Mouse (Mus musculus) fibroblast of lung, adult 2 months (primary cell): ENCODE data around the gene Synpo2l.
"Not testable (repeated sequence)": the region's sequence is repeated elsewhere in the genome, so short reads cannot be mapped to it uniquely, and the experiment has no call there.

Source experiments
- DNase-seq: peaks from one replicate; pipeline ENCODE4 v3.0.0-alpha.2; 2011; ENCODE audit warnings: low read depth

Synpo2l gene

GRCm38 (mm10) chr14:20668154-20668810 lies at the start of gene Synpo2l:
Gene Synpo2l (minus strand): TSS chr14:20668354.
- no peak for DNase-seq

DNA sequence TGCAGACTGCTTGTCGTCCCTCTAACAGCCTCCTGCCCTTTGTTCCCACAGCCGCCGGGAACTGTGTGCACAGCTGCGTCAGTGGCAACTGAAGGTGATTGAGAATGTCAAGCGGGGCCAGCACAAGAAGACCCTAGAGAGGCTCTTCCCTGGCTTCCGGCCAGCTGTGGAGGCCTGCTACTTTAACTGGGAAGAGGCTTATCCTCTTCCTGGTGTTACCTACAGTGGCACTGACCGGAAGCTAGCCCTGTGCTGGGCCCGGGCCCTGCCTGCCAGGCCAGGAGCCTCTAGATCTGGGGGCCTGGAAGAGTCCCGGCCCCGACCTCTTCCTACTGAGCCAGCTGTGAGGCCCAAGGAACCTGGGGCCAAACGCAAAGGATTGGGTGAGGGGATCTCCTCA lies 45.7 kb upstream of the Synpo2l start:
- no peak for DNase-seq

DNA sequence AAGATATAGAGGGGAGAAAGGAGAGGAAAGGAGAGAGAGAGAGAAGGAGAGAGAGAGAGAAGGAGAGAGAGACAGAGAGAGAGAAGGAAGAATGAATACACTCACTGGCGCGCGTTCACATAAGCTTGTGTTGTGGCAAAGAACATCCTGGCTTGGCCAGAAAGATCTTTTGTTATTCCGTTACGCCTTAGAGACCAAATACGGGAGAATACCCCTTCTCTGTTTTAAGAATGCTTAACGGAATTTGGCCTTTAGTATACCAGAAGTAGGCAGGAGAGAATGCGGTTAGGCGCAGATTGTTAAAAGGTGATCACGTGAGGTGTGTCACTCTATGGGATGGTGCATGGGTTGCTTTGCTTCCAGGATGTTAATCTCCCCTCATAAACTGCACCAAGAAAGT lies 40.1 kb upstream of the Synpo2l start:
- no peak for DNase-seq

- DNase-seq: peak; percentile 87
Measured at GRCm38 (mm10) chr14:20707201-20708190, 39.3 kb upstream of the Synpo2l start, which contains the start of gene Zswim8. Gene Zswim8 (plus strand): TSS chr14:20707552.

GRCm38 (mm10) chr14:20703461-20703860 lies 35.3 kb upstream of the Synpo2l start:
- not testable (repeated sequence) for DNase-seq

DNA sequence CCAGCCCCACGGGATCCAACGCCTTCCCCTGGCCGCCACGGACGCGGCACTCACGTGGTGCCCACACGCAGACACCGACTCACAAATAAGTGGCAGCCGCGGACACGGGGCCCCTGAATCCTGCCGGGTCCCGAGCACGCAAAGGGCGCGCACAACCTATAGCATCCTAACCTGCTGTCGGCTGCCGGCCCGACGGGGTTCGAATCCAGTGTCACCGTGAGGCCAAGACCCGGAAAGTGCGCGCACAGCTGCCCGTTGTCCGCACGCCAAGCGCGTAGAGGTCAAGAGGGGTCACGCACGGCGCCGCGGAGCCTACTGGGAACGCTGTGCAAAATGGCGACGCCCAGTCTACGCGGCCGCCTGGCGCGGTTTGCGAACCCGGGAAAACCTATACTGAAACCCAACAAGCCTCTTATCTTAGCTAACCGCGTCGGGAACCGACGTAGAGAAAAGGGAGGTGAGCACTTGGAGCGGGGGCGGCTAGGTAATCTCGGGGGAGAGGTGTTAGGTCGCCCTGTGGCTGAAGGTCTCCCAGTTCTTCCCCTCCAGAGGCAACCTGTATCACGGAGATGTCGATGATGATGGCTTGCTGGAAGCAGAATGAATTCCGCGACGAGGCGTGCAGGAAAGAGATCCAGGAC lies 34.7 kb upstream of the Synpo2l start, which contains the start of gene Chchd1:
Chchd1 (plus strand) TSS at position 266 of the 641 bp plus-strand sequence.
- DNase-seq: peak; percentile 56

DNA sequence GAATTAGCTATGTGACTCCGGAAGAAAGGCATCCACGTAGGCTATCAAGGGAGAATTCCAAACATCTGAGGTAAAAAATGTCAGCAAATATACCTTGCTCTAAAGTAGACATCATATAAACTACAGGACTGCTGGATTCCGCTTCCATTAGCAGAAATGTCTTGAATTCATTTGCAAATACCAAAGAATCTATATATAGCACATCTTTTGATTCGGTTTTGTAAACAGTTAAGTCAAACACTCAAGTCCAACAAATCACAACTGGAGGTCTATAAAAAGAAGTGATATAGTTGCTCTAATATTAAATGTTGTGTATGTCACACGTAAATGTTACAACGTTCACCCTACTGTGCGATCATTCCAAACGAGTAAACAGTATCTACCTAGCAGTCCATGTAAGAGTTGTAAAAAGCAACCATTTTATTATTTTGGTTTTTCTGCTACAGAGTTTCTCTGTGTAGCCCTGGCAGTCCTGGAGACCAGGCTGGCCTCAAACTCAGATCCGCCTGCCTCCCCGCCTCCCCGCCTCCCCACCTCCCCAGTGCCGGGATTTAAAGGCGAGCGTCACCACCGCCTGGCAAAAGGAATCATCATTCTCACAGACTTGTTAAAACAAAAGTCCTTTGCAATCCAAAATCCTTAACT lies 34.1 kb upstream of the Synpo2l start:
- DNase-seq: no peak

GRCm38 (mm10) chr14:20701554-20701953 lies 33.4 kb upstream of the Synpo2l start:
- no peak for DNase-seq

DNA sequence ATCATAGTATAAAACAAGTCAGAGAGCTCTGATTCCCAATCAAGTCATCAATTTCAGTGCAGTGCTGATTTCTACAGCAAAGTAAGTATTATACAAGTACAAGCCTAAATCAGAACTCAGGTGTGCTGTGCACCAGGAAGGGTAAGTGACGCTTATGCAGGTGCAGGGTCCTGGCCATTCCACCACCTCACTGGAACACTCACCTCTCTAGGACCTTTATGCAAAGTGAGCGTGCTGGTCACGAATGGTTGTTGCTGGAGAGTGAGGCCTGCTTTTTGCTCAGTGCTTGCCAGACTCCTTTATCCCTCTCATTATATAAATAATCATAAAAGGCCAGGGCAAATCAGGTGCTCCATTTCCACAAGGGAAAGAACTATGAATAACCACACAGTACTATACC lies 32.2 kb upstream of the Synpo2l start:
- no peak for DNase-seq

GRCm38 (mm10) chr14:20698515-20698914 lies 30.4 kb upstream of the Synpo2l start:
- no peak for DNase-seq

DNA sequence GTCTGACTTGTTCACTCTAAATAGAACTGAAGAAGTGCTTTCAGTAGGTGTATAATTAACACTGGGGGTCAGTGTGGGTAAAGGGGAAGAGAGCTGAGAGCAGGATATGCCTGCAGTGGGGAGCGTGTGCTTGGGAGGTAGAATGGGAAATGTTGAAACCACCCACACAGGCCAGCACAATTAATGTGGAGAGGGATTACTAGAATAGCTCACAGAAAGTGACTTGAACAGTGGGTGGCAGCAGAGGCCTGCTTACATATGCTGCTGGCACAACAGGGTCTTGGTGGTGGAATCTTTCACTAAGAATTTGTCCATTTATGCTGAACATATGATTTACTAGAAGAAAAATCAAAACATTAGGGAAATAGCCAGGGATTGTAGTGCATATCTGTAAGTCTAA lies 28.8 kb upstream of the Synpo2l start:
- no peak for DNase-seq

- no peak for DNase-seq
Measured at GRCm38 (mm10) chr14:20695761-20696520, 27.8 kb upstream of the Synpo2l start.

- no peak for DNase-seq
Measured at GRCm38 (mm10) chr14:20694884-20695760, 27.0 kb upstream of the Synpo2l start, which contains the start of gene Fut11. Gene Fut11 (plus strand): TSS chr14:20694968.

DNA sequence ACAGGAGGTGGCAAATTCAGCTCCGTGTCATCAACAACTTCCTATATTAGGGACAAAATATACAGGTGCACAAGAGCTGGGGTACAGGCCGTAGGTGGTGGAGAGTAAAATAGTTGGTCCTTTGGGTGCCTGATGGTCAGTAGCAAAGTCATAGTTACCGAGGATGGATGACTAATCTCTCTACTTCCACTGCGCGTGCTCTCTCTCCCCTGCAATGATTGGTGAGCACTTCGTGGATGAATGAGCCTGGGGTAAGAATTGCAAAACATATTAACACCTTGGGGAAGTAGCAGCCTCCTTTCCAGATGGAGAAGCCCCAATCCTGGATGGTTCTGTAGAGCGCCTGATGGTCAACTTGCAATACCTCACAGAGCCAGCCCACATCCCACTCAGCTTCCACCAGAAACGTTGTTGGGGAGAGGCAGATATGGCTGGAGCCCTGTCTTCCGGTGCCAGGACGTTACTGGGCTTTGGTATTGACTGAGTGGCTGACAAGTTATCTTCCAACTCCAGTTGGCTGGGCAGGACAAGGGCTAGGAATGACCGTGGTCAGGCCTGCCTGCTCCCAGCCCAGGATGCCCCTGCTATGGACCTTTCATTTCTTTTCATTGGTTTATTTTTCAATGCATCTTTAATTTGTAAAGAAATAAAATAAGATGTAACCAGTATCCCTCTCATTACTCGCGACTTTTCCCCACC lies 26.2 kb upstream of the Synpo2l start:
- DNase-seq: no peak

DNA sequence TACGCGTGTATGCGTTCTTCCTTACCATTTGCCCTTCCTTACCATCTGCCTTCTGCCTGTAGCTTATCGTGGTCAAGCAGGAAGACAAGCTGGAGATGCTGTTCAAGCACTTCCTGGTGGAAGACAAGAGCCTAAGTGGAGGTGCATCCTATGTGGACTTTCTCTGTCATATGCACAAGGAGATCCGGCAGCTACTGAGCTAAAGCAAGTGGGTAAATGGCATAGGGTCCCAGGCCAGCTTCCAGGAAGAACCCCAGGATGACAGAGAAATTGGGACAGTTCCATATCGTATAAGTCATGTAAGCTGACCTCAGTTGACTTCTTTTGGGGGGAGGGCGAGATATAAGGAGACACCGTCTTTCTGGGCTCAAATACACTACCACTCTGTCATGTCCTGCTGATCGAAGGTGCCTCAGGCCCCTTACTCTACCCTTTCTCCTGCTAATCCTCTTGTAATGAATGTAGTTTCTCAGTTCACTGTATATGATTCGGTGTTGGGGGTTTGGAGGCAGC lies 25.5 kb upstream of the Synpo2l start:
- DNase-seq: no peak

- DNase-seq: no peak
Measured at GRCm38 (mm10) chr14:20691772-20692171, 23.6 kb upstream of the Synpo2l start.

GRCm38 (mm10) chr14:20689009-20689408 lies 20.9 kb upstream of the Synpo2l start:
- DNase-seq: no peak

- no peak for DNase-seq
Measured at GRCm38 (mm10) chr14:20686576-20686975, 18.4 kb upstream of the Synpo2l start.

DNA sequence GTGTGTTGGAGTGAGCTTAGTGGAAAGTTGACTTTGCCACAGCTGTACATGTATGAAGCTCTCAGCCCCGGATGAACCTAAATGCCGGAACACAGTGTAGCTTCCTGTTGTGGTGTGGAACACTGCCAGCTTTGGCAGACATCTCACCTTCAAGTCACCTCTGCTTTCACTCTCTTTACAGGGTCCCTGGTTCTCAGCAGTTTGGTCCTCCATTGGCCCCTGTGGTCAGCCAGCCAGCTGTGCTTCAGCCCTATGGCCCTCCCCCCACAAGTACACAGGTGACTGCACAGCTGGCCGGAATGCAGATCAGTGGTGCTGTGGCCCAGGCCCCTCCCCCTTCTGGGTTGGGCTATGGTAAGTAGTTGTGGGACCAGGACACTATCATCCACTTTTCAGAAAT lies 14.3 kb upstream of the Synpo2l start:
- DNase-seq: no peak
